Mouse (Mus musculus): Measurements from ENCODE around the gene Tnfsf8. TPM values are rescaled to one million over a fixed set of nuclear protein-coding genes. Genes with fewer than 3 reads are reported as not detected.

The Tnfsf8 gene
- polyA plus RNA-seq, 1 experiment = not detected

DNA sequence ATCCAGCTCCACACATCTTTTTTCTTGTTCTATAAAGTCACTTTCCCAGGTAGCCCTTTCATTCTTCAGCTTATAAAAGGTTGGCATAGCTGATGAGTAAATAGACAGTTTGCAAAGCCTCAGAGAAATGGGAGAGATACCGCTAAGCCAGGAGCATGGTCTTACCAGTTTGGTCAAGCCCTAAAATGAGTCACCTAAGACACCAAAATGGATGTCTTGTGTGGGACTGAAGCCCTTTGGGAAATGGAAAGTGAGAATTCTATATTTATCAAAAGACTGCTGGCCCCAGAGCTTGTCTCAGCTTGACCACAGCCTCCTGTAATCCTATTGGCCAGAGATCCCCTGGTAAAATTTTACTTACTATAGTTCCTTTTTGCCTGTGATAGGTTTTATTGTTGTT, 9.5 kb upstream of the Tnfsf8 start:
- no peak overlapping the region for H3K27ac ChIP-seq (ENCODE audit: insufficient read depth, low read depth, low read length)
- no peak for TF ChIP-seq POLR2A (IDR thresholded peaks at IDR 0.05; ENCODE audit: insufficient read depth, low read depth, low read length)
- TF ChIP-seq CTCF (IDR thresholded peaks at IDR 0.05; ENCODE audit: insufficient read depth, low read depth, low read length) = no peak
- 96% methylated on average over 1 of the region's 1 CpGs for WGBS

DNA sequence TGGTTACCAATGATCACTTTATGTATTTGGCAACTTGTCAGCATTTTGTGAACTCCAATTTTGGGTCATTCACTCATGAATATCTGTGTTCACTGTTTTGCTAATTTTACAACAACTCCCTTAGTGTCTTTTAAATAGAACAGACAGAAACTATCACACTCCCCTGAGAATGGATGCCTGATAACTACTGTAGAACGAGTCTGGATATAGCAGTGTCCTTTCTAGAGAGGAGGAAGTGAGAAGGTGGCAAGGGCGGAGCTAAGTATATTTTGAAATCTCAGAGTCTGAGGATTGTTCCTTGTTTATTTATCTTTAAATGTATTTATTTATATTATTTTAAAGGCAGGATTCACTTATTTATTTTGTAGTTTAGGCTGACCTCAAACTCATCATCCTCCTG, 7.6 kb upstream of the Tnfsf8 start:
- TF ChIP-seq POLR2A (IDR thresholded peaks at IDR 0.05; ENCODE audit: insufficient read depth, low read depth, low read length) (no peak), CTCF (IDR thresholded peaks at IDR 0.05; ENCODE audit: insufficient read depth, low read depth, low read length) (no peak)
- no peak overlapping the region for H3K4me3 ChIP-seq (ENCODE audit: insufficient read depth, low read depth, low read length)
- H3K4me1 ChIP-seq (ENCODE audit: control insufficient read depth, insufficient read depth, low read length) = no peaks in the 10 kb centered on the region
- H3K27ac ChIP-seq (ENCODE audit: insufficient read depth, low read depth, low read length) = no peak overlapping the region
- WGBS = 66% methylated on average over 2 of the region's 2 CpGs

More for the DNA sequence above, 9.5 kb upstream of the Tnfsf8 start:
- Histone ChIP-seq H3K4me1 (ENCODE audit: control insufficient read depth, insufficient read depth, low read length) (no peaks in the 10 kb centered on the region), H3K4me3 (ENCODE audit: insufficient read depth, low read depth, low read length) (no peak overlapping the region)

DNA sequence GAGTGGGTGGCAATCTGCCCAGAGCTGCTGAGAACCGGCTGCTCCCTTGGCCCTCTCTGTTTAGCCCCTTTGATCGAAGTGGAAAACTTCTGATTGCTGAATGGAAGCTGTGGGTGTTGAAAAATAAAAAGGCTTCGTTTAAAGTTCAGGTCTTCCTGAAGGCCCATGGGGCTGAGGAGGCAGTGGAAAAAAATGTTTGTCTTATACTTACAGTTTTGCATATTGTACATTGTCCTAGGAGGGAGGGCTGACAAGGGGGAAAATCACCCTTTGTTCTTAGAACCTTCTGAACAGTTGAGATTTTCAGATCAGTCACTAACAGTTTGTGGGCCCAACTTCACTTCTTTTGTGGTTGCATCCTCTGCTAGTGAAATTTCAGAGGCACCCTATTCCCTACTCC, 1.8 kb upstream of the Tnfsf8 start:
- Histone ChIP-seq H3K4me1 (ENCODE audit: control insufficient read depth, insufficient read depth, low read length) (peaks cover 7% of the 10 kb centered on the region; the same call in 1 of the 2 replicates), H3K27ac (ENCODE audit: insufficient read depth, low read depth, low read length) (no peak overlapping the region), H3K4me3 (ENCODE audit: insufficient read depth, low read depth, low read length) (no peak overlapping the region)
- TF ChIP-seq POLR2A (IDR thresholded peaks at IDR 0.05; ENCODE audit: insufficient read depth, low read depth, low read length) (no peak), CTCF (IDR thresholded peaks at IDR 0.05; ENCODE audit: insufficient read depth, low read depth, low read length) (no peak)
- WGBS = 35% methylated on average over 3 of the region's 3 CpGs

DNA sequence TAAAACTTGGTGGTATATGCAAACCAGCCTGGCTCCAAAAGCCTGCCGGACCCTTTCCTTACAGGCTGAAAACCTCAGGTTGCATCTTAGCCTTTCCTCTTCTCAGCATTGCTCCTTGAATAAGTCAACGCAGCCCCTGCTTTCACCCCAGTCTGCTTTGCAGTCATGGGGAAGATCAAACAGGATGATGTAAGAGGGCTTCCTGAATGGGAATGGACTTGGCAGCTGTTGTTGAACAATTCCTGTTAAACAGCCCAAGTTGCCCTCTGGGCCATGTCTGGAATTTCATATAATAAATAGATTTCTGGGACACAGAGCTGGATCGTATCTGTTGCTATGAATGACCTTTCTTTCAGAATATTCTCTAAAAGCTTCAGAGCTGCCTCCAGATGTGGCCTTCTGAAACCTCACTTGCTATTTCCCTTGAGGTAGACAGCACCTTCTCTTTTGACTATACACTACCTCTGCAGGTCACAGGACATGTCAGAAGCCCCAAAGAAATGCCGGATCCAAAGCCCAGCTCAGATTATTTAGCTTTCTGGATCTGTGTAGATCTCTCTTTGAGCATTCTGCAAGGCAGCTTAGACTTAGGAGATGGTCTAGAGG, 1.0 kb upstream of the Tnfsf8 start:
- TF ChIP-seq POLR2A (IDR thresholded peaks at IDR 0.05; ENCODE audit: insufficient read depth, low read depth, low read length) = no peak
- no peak for TF ChIP-seq CTCF (IDR thresholded peaks at IDR 0.05; ENCODE audit: insufficient read depth, low read depth, low read length)
- Histone ChIP-seq H3K4me1 (ENCODE audit: control insufficient read depth, insufficient read depth, low read length) (peaks cover 7% of the 10 kb centered on the region; the same call in 1 of the 2 replicates), H3K27ac (ENCODE audit: insufficient read depth, low read depth, low read length) (no peak overlapping the region), H3K4me3 (ENCODE audit: insufficient read depth, low read depth, low read length) (no peak overlapping the region)
- WGBS = 68% methylated on average over 4 of the region's 4 CpGs

DNA sequence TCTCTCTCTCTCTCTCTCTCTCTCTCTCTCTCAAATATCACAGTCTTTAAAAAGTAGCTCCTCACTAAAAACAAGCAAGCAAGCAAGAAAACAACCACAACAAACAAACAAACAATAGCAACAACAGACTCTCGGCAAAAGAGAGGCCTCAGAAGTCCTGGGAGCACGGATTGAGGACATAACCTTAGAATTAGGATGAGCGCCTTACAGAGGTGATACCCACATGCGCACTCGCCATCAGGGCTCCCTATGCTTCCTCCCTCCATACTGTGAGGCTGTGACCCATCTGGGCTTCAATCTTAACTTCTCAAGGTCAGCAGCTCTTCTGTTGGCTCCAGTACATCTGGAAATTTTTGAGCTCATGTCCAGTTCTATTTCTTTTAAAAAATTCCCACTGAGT, 911 bp downstream of the Tnfsf8 start:
- peaks cover 7% of the 10 kb centered on the region; the same call in 1 of the 2 replicates for H3K4me1 ChIP-seq (ENCODE audit: control insufficient read depth, insufficient read depth, low read length)
- no peak overlapping the region for H3K4me3 ChIP-seq (ENCODE audit: insufficient read depth, low read depth, low read length)
- no peak overlapping the region for H3K27ac ChIP-seq (ENCODE audit: insufficient read depth, low read depth, low read length)
- no peak for TF ChIP-seq CTCF (IDR thresholded peaks at IDR 0.05; ENCODE audit: insufficient read depth, low read depth, low read length)
- TF ChIP-seq POLR2A (IDR thresholded peaks at IDR 0.05; ENCODE audit: insufficient read depth, low read depth, low read length) = no peak
- 91% methylated on average over 5 of the region's 5 CpGs for WGBS

DNA sequence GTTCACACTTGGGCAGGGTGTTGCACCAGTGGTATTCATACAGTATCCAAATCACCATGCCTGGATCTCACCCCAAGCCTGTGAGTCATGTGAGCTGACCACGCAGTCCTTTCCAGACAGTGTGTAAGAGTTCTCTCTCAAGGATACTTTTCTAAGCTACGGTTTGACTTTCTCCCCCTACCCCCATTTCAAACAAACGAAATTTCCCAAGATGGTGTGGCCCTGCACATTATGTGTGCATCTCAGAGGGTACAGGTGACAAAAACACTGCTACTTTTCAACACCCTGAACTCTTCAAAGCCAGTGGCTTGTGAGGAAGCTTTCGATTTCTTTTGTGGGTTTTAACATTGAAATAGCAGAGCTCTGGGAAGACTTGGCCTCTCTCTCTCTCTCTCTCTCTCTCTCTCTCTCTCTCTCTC, 1.4 kb downstream of the Tnfsf8 start:
- 81% methylated on average over 4 of the region's 4 CpGs for WGBS
- peaks cover 7% of the 10 kb centered on the region; the same call in 1 of the 2 replicates for H3K4me1 ChIP-seq (ENCODE audit: control insufficient read depth, insufficient read depth, low read length)
- no peak overlapping the region for H3K27ac ChIP-seq (ENCODE audit: insufficient read depth, low read depth, low read length)
- no peak overlapping the region for H3K4me3 ChIP-seq (ENCODE audit: insufficient read depth, low read depth, low read length)
- no peak for TF ChIP-seq CTCF (IDR thresholded peaks at IDR 0.05; ENCODE audit: insufficient read depth, low read depth, low read length)

DNA sequence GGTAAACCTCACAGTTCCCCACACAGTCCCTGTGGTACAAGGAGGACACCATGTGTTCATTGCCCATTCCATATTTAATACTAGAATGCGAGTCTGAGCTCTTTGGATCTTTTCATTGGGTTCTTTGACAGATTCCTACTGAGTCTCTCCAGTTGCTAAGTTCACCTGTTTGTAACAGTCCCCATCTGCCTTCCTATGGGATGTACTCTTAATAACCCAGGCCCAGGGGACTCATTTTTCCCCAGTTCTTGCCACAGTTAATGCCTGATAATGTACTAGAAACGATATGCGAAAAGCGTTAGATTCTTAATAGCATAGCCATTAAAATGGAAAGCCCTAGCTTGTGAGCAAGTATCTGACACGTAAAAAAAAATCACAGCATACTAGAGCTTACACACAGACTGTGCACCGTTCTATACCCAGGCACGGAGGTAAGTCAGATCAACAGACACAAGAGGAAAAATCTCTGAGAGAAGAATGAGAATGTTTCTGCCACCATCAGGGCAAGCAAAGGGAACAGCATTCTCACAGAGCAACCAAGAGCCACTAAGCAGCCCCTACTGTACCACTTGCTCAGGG, 2.4 kb downstream of the Tnfsf8 start:
- WGBS = 88% methylated on average over 7 of the region's 7 CpGs
- Histone ChIP-seq H3K27ac (ENCODE audit: insufficient read depth, low read depth, low read length) (no peak overlapping the region), H3K4me3 (ENCODE audit: insufficient read depth, low read depth, low read length) (no peak overlapping the region), H3K4me1 (ENCODE audit: control insufficient read depth, insufficient read depth, low read length) (peaks cover 7% of the 10 kb centered on the region; the same call in 1 of the 2 replicates)
- no peak for TF ChIP-seq CTCF (IDR thresholded peaks at IDR 0.05; ENCODE audit: insufficient read depth, low read depth, low read length)
- no peak for TF ChIP-seq POLR2A (IDR thresholded peaks at IDR 0.05; ENCODE audit: insufficient read depth, low read depth, low read length)

DNA sequence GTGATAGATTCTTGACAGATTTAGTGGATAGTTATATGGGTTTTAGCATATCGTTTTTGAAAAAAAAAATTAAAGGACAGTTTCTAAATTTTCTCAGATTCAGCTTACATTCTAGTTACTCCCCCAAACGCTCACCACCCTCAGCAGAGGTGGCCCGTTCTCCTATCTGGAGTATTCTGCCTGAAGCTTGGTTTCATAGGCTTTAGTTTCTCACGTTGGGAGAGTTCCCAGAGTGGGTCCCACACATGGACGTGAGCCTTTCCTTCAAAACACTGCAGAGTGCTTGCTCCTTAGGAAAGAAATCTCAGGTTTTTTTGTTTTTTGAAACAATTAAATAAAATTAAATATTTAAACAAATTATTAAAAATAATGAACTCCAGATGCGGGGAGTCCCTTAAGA, 4.4 kb downstream of the Tnfsf8 start:
- TF ChIP-seq CTCF (IDR thresholded peaks at IDR 0.05; ENCODE audit: insufficient read depth, low read depth, low read length) (no peak), POLR2A (IDR thresholded peaks at IDR 0.05; ENCODE audit: insufficient read depth, low read depth, low read length) (no peak)
- WGBS = 90% methylated on average over 6 of the region's 6 CpGs
- peaks cover 7% of the 10 kb centered on the region; the same call in 1 of the 2 replicates for H3K4me1 ChIP-seq (ENCODE audit: control insufficient read depth, insufficient read depth, low read length)
- no peak overlapping the region for H3K4me3 ChIP-seq (ENCODE audit: insufficient read depth, low read depth, low read length)
- H3K27ac ChIP-seq (ENCODE audit: insufficient read depth, low read depth, low read length) = no peak overlapping the region

DNA sequence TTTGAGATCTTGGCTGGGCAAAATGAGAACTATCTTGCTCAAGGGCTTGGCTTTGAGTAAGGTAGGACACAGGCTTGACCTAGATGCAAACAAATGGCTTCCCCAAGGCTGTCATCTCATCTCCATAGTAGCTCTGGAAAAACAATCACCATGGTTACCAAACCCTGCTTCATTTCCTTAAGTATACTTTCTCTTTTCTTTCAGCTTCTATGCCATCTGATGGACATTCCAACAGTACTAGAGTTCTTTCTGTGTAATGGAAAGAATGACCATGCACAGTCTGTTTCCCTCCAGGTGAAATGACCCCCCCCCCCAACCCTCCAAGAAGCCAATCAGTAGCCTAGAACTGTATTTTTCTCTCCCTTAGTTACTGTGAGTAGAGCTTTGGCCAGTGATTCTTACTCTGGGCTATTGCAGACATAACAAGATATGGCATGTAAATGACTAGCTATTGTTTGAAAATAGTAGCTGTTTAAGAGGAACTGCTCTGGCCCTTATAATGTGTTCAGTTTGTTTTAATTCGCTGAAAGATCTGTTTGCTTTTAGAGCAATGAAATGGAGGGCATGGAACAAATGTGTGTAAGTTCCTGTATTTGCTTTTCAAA, 7.3 kb downstream of the Tnfsf8 start:
- TF ChIP-seq POLR2A (IDR thresholded peaks at IDR 0.05; ENCODE audit: insufficient read depth, low read depth, low read length) (no peak), CTCF (IDR thresholded peaks at IDR 0.05; ENCODE audit: insufficient read depth, low read depth, low read length) (no peak)
- Histone ChIP-seq H3K27ac (ENCODE audit: insufficient read depth, low read depth, low read length) (no peak overlapping the region), H3K4me1 (ENCODE audit: control insufficient read depth, insufficient read depth, low read length) (no peaks in the 10 kb centered on the region), H3K4me3 (ENCODE audit: insufficient read depth, low read depth, low read length) (no peak overlapping the region)
- 82% methylated on average over 1 of the region's 1 CpGs for WGBS
